Mouse (Mus musculus) erythroblast, embryonic 14.5 days (primary cell): ENCODE data around the gene Pced1b. TPM values are rescaled to one million over a fixed set of nuclear protein-coding genes. Genes with fewer than 3 reads are reported as not detected.
A peak's percentile ranks its signal among the peaks of the same experiment; 100 is the strongest.
"Not testable (repeated sequence)": the region's sequence is repeated elsewhere in the genome, so short reads cannot be mapped to it uniquely, and the experiment has no call there.

Experiments
- H3K27me3 ChIP-seq: 2 replicates; pipeline ENCODE4 v1.6.1; 2012; ENCODE audit warnings: inconsistent platforms; ENCODE audit not compliant: control insufficient read depth
- H3K36me3 ChIP-seq: 2 replicates; pipeline ENCODE4 v1.6.1; 2012; ENCODE audit warnings: mild to moderate bottlenecking, inconsistent platforms; ENCODE audit not compliant: control insufficient read depth
- H3K4me1 ChIP-seq: 2 replicates; pipeline ENCODE4 v1.6.1; 2012; ENCODE audit warnings: inconsistent platforms; ENCODE audit not compliant: control insufficient read depth
- H3K4me3 ChIP-seq: replicated peaks from 2 replicates; pipeline ENCODE3; 2012; ENCODE audit warnings: moderate library complexity, mild to moderate bottlenecking, inconsistent platforms
- H3K9me3 ChIP-seq: 2 replicates; pipeline ENCODE4 v1.6.1; 2012; ENCODE audit warnings: low read length, inconsistent platforms, mixed read lengths; ENCODE audit not compliant: control insufficient read depth
- GATA1 ChIP-seq: IDR thresholded peaks from 2 replicates; pipeline ENCODE4 v1.6.1; 2012; ENCODE audit warnings: low read length, inconsistent platforms, mixed read lengths
- TAL1 ChIP-seq: IDR thresholded peaks from 3 replicates; pipeline ENCODE4 v1.6.1; 2012; ENCODE audit warnings: low read length, inconsistent platforms, mixed read lengths
- polyA plus RNA-seq: library from polyadenylated mRNA; stranded (reverse); fragments of >175 nt; gene quantifications from 2 replicates; pipeline ENCODE4 v1.2.3, GENCODE M21; 2012

The Pced1b gene
- polyA plus RNA-seq, 1 experiment, result 1.2 TPM

DNA sequence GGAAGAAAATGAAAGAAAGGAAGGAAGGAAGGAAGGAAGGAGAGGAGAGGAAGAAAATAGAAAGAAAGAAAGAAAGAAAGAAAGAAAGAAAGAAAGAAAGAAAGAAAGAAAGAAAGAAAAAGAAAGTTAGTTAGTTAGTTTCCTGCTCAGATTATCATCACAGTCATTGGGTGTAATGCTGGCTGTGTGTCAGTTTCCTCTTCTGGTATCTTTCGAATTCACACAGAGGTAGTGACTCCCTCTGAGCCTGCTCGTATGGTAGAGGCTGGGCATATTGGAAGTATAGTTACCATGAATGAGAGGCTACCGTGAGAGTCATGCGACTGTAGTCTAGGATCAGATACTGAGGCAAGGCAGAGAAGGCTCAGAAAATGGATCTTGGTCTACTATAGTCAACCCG is 104.8 kb downstream of the Pced1b start:
- TF ChIP-seq TAL1, result no peak
- no peak for TF ChIP-seq GATA1
- no peak overlapping the region for H3K4me3 ChIP-seq
- H3K4me1 ChIP-seq, result peaks cover 15% of the 10 kb centered on the region
- no peaks in the 10 kb centered on the region for H3K9me3 ChIP-seq
- no peaks in the 10 kb centered on the region for H3K36me3 ChIP-seq
- peaks cover 2% of the 10 kb centered on the region for H3K27me3 ChIP-seq

DNA sequence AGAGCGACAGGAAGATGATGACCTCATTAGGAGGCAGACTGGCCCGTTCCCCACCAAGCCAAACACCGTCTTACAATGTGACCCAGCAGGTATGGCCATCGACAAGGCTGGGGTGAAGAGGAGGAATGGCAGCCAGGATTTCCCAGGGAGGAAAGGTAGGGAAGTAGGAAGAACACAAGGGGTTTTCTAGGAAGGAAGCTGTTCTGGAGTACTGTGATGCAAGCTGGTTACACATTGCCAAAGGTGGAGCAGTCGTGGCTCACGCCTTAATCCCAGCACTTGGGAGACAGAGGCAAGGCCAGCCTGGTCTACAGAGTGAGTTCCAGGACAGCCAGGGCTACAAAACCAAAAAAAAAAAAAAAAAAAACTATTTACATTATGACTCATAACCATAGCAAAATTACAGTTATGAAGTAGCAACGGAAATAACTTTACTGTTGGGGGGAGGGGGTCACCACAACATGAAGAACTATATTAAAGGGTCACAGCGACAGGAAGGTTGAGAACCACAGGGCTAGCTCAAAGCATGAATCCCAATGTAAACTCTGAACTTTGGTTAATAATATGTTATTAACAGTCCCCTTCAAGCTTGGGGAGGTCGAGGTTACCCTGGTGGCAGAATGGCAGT is 108.9 kb downstream of the Pced1b start:
- peaks cover 22% of the 10 kb centered on the region for H3K4me1 ChIP-seq
- H3K9me3 ChIP-seq, result no peaks in the 10 kb centered on the region
- no peak overlapping the region for H3K4me3 ChIP-seq
- H3K36me3 ChIP-seq, result no peaks in the 10 kb centered on the region
- H3K27me3 ChIP-seq, result no peaks in the 10 kb centered on the region
- TF ChIP-seq TAL1 (no peak), GATA1 (no peak)

DNA sequence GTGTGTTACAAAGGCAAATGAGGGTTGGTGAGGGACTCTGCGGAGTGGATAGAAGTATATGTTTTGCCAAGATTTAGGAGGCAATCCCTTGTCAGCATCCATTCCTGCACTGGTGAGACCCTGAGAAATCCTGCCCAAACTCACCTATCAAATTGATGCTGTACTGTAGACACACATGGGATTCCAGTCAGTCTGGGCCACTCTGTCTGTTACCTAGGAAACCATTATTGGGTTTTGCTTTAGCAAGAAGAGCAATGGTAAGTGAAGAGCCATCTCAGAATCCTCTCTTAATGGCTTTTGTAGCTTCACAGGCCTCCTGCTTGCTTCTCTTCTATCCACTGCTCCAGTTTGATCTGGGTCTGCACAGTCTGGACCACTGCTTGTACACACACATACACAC is 110.1 kb downstream of the Pced1b start:
- no peaks in the 10 kb centered on the region for H3K36me3 ChIP-seq
- H3K4me1 ChIP-seq, result peaks cover 27% of the 10 kb centered on the region
- TF ChIP-seq TAL1, result no peak
- TF ChIP-seq GATA1, result no peak
- H3K4me3 ChIP-seq, result no peak overlapping the region
- no peaks in the 10 kb centered on the region for H3K9me3 ChIP-seq
- no peaks in the 10 kb centered on the region for H3K27me3 ChIP-seq

DNA sequence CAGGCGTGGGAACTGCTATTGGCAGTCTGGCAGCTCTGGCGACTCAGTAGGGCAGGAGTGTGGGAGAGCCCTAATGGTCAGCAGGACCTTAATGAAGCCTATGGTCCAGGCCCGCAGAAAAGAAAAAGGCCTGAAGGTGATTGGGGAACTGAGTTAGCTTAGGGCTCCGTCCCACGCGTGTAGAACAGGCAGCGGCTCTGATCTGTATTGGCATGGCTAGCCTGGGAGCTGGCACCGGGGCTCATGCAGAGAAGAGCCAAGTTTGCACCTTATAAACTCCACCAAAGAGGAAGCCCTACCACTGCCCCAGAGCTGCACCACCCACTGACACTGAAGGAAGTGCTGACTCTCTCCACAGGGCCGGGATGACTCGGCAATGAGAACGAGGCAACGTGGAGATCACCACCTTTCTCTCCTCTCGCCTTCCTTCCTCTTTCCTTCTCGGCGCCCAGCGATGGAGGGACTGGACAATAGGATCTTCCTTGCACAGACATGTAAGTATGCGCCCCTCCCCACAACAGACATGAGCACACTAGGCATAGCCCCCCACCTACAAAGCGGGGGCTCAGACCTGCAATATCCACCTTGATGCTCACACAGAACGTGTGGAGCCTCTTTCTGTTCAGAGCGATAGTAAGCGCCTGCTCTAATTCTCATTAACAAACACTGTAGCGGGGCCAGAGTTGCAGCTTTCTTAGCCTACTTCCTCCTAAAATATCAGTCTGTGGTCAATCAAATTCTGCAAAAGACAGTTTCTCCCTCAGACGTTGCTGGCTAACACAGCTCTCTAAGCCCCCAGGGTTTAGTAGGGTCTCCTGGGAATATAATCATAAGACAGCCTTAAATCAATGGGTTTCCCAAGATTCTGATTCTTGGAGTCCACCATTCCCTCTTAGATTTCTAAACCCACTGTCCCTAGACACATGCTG is 114.2 kb downstream of the Pced1b start:
- H3K4me1 ChIP-seq, result peaks cover 61% of the 10 kb centered on the region
- TF ChIP-seq GATA1, result no peak
- TF ChIP-seq TAL1, result no peak
- peaks cover 25% of the 10 kb centered on the region for H3K36me3 ChIP-seq
- peak overlapping the region; percentile 74 for H3K4me3 ChIP-seq
- no peaks in the 10 kb centered on the region for H3K27me3 ChIP-seq
- no peaks in the 10 kb centered on the region for H3K9me3 ChIP-seq

DNA sequence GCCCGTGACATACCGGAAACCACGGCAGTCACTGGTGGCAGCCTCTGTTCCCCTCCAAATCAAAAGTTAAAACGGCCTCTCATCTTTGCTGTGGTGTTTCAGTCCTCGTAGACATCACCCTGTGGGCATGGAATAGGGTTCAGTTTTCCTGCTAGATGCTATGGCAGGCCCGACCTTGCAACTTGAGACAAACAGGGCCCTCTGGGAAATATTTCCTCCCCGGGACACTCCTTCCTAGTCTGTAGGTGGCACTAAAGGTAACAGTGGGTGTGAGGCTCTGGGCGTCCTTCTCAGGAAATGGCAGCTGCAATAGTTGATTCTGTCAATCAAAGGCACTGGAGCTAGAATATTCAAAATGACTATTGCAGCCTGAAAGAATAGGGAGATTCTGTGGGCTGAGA is 114.9 kb downstream of the Pced1b start:
- Histone ChIP-seq H3K9me3 (no peaks in the 10 kb centered on the region), H3K4me1 (peaks cover 68% of the 10 kb centered on the region), H3K4me3 (peak overlapping the region; percentile 74), H3K27me3 (no peaks in the 10 kb centered on the region), H3K36me3 (peaks cover 29% of the 10 kb centered on the region)
- TF ChIP-seq TAL1 (no peak), GATA1 (no peak)

DNA sequence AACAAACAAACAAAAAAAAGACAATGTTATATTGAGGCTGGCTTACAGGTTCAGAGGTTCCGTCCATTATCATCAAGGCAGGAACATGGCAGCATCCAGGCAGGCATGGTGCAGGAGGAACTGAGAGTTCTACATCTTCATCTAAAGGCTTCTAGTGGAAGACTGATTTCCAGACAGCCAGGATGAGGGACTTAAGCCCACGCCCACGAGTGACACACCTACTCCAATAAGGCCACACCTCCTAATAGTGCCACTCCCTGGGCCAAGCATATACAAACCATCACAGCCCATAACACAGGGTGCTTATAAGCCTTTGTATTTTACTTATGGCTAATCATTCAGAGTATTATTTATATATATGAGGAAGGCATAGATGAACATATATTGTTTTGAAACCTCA is 117.4 kb downstream of the Pced1b start:
- not testable (repeated sequence) for H3K27me3 ChIP-seq, H3K9me3 ChIP-seq
- Histone ChIP-seq H3K4me3 (peak overlapping the region; percentile 16), H3K36me3 (peaks cover 39% of the 10 kb centered on the region), H3K4me1 (peaks cover 82% of the 10 kb centered on the region)

DNA sequence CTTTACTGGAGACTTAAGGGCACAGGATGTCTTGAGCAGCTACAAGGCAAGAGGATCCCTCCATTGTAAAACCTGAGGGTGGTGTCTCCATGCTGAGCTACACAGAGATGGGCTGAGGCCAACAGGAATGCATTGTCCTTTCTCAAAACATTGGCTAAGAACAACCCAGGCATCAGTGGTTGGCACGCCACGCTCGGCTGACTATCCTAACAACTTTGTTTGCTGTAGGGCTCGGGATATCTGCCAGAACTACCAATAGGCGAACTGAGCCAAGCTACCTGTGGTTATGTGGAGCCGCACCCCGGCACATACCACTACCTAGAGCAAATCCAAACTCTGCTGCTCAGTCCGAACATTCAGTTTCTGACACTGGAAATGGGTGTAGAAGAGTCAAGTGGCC is 118.1 kb downstream of the Pced1b start:
- Histone ChIP-seq H3K36me3 (peaks cover 40% of the 10 kb centered on the region), H3K9me3 (no peaks in the 10 kb centered on the region), H3K4me1 (peaks cover 79% of the 10 kb centered on the region), H3K27me3 (no peaks in the 10 kb centered on the region), H3K4me3 (no peak overlapping the region)
- no peak for TF ChIP-seq GATA1
- TF ChIP-seq TAL1, result no peak

DNA sequence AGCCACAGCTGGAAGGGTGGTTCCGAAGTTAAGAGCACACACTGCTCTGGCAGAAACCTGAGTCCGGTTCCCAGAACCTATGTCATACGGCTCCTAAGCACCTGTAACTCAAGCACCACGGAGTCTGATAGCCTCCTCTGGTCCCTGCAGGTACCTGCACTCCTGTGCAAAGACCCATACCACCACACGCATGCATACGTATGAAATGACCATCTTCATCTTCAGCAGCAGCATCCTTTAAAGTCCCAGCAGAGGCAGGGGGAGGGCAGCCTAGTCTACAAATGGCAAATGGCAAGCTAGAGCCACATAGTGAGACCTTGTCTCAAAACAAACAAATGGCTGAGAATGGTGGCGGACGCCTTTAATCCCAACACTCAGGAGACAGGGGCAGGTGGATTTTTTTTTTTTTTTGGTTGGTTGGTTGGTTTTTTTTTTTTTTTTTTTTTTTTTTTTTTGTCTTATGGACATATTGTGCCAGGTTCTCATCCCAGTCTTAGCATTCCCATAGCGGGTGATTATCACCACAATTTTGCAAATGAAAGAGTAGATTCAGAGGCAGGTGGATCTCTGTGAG is 121.2 kb downstream of the Pced1b start:
- Histone ChIP-seq H3K4me3 (no peak overlapping the region), H3K9me3 (no peaks in the 10 kb centered on the region), H3K4me1 (peaks cover 64% of the 10 kb centered on the region), H3K27me3 (no peaks in the 10 kb centered on the region), H3K36me3 (peaks cover 46% of the 10 kb centered on the region)
- no peak for TF ChIP-seq TAL1
- TF ChIP-seq GATA1, result no peak

DNA sequence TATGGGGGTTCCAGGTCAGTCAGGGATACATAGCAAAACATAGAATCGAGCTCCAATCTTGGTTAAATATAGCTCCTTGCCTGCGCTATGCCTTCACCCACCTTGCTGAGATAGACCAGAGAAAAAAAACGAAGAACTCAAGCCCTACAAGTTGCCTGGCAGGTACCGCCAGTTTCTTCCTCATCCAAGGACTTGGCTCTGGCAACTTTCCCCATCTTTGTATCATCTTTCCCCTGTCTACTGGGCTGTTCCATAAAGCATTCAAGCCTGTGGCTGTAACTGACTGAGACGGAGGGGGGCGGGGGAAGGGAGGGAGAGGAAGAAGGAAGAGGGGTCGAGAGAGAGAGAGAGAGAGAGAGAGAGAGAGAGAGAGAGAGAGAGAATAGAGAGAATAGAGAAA is 121.7 kb downstream of the Pced1b start:
- no peak for TF ChIP-seq TAL1
- no peak for TF ChIP-seq GATA1
- H3K4me1 ChIP-seq, result peaks cover 64% of the 10 kb centered on the region

More for the DNA sequence above, 121.7 kb downstream of the Pced1b start:
- Histone ChIP-seq H3K9me3 (no peaks in the 10 kb centered on the region), H3K27me3 (no peaks in the 10 kb centered on the region), H3K4me3 (no peak overlapping the region), H3K36me3 (peaks cover 41% of the 10 kb centered on the region)
